8 mouse cellular contexts compared by ENCODE assay signal in the genomic region with DNA sequence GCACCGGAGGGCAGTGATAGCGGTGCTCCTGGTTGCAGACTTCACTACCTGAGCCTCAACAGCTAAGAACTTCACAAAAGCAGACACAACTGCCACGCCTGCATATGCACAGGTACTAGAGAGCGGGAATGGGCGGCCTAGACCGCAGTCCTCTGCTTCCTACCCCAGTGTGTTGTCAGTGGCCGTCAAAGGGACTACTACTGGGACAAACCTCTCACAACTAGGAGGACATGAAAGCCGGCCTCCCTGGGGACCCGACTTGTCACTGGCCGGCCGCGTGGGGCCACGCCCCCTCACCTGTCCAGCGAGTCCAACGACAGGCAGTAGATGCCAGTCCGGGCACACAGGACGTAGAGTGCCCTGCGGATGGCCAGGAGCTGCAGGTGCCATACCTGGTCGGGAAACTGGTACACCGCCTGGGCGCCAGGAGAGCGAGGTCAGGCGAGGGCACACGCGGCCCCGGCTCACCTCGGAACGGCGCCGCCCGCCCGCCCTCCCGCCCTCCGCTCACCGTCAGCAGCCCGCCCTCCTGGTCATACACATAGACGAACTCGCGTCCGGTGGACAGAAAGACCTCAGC. TPM values are rescaled to one million over a fixed set of nuclear protein-coding genes. Genes with fewer than 3 reads are reported as not detected.
DNase-seq lines count a peak whose midpoint lies in the region; ATAC-seq and TF ChIP-seq lines count a peak whose summit lies in the region.

No protein-coding gene starts in this region.

- peak overlapping the region; percentile 97 for H3K4me2 ChIP-seq in heart, postnatal 0 days (ENCODE audit: low read depth, low read length)
- H3K4me2 ChIP-seq in stomach, embryonic 15.5 days, result peak overlapping the region; percentile 97

- peak overlapping the region; percentile 75 for H3K27ac ChIP-seq in heart, postnatal 0 days (ENCODE audit: low read depth)
- H3K27ac ChIP-seq in limb, embryonic 10.5 days, result peak overlapping the region; percentile 86
- H3K27ac ChIP-seq in stomach, embryonic 15.5 days, result 0 out of 2 replicates have a peak overlapping the region, but pooled peaks have one; percentile 36

- peaks cover 69% of the 10 kb centered on the region for H3K36me3 ChIP-seq in heart, postnatal 0 days (replicated peaks; ENCODE audit: control insufficient read depth, insufficient read depth, low read length)
- peaks cover 76% of the 10 kb centered on the region for H3K36me3 ChIP-seq in limb, embryonic 10.5 days
- H3K36me3 ChIP-seq in stomach, embryonic 15.5 days, result peaks cover 49% of the 10 kb centered on the region

- peak overlapping the region; percentile 67 for H3K4me3 ChIP-seq in heart, postnatal 0 days (ENCODE audit: low read depth, low read length)
- peak overlapping the region; percentile 92 for H3K4me3 ChIP-seq in limb, embryonic 10.5 days
- H3K4me3 ChIP-seq in stomach, embryonic 15.5 days (replicated peaks), result peak overlapping the region; percentile 83

- DNase-seq in thymus, adult 18-20 months, result peak; percentile 34 to 49
- DNase-seq in thymus, postnatal 14 days, result no peak
- peak; percentile 50 for DNase-seq in embryo, embryonic 11 days
- no peak for DNase-seq in heart, postnatal 0 days (ENCODE audit: low spot score)
- DNase-seq in limb, embryonic 10.5 days (ENCODE audit: low spot score), result peak; percentile 65
- DNase-seq in left cerebral cortex, adult 8-10 months (ENCODE audit: low spot score in 2 of 2), result no peak

- peak; percentile 4 for ATAC-seq in heart, postnatal 0 days (ENCODE audit: insufficient read depth, low read depth)
- 0 out of 2 replicates have a peak, but pooled peaks have one; percentile 20 for ATAC-seq in megakaryocyte-erythroid progenitor cell, adult 5-6 weeks (replicated peaks; ENCODE audit: low FRiP score, low TSS enrichment, poor library complexity, severe bottlenecking)
- peak; percentile 47 for ATAC-seq in stomach, embryonic 15.5 days (ENCODE audit: insufficient read depth, low FRiP score, low read depth)

- H3K9me3 ChIP-seq in heart, postnatal 0 days (replicated peaks; ENCODE audit: control insufficient read depth, low read length), result no peaks in the 10 kb centered on the region
- H3K9me3 ChIP-seq in limb, embryonic 10.5 days (replicated peaks), result no peaks in the 10 kb centered on the region
- H3K9me3 ChIP-seq in stomach, embryonic 15.5 days, result no peaks in the 10 kb centered on the region

- no peaks in the 10 kb centered on the region for H3K27me3 ChIP-seq in heart, postnatal 0 days (ENCODE audit: control insufficient read depth, insufficient read depth, low read length)
- no peaks in the 10 kb centered on the region for H3K27me3 ChIP-seq in limb, embryonic 10.5 days (ENCODE audit: low read depth, poor library complexity, severe bottlenecking)
- H3K27me3 ChIP-seq in stomach, embryonic 15.5 days (replicated peaks), result no peaks in the 10 kb centered on the region

- peaks cover 32% of the 10 kb centered on the region for H3K4me1 ChIP-seq in heart, postnatal 0 days (ENCODE audit: control insufficient read depth, insufficient read depth)
- H3K4me1 ChIP-seq in limb, embryonic 10.5 days, result peaks cover 26% of the 10 kb centered on the region
- peaks cover 22% of the 10 kb centered on the region for H3K4me1 ChIP-seq in stomach, embryonic 15.5 days

- TF ChIP-seq EP300 in heart, postnatal 0 days (IDR thresholded peaks at IDR 0.05; ENCODE audit: low read depth), result no peak

- 3% methylated on average over 34 of the region's 40 CpGs for WGBS in heart, postnatal 0 days
- 3% methylated on average over 40 of the region's 40 CpGs for WGBS in limb, embryonic 10.5 days
- 3% methylated on average over 37 of the region's 40 CpGs for WGBS in stomach, embryonic 15.5 days

- peak overlapping the region; percentile 60 for H3K9ac ChIP-seq in heart, postnatal 0 days (replicated peaks; ENCODE audit: low read depth, low read length)
- H3K9ac ChIP-seq in stomach, embryonic 15.5 days, result peak overlapping the region; percentile 64

- TF ChIP-seq CTCF in heart, postnatal 0 days (IDR thresholded peaks at IDR 0.05; ENCODE audit: low read depth), result no peak

RNA-seq across cellular contexts. Expression of a gene that starts 0.4 kb away (rescaled TPM):
- 46.7 and 70.5 TPM in 2 replicates for total RNA-seq in heart, postnatal 0 days (2014; rRNA removed; ENCODE audit: low replicate concordance)
- 22.3 and 28.6 TPM in 2 replicates for polyA plus RNA-seq in heart, postnatal 0 days (2015; fragmentation: Nextera tagmentation; extraction: Ambion mirVana)
- polyA plus RNA-seq in limb, embryonic 10.5 days (2016; fragmentation: Nextera tagmentation; extraction: Ambion mirVana), result 34.2 and 40.6 TPM in 2 replicates
- total RNA-seq in megakaryocyte-erythroid progenitor cell, adult 5-6 weeks (2014; fragmentation: Nextera tagmentation), result 31.0 and 34.7 TPM in 2 replicates
- total RNA-seq in megakaryocyte-erythroid progenitor cell, adult 5-6 weeks (2017), result 11.3 and 11.6 TPM in 2 replicates
- polyA plus RNA-seq in stomach, embryonic 15.5 days (2015; fragmentation: Nextera tagmentation; extraction: Ambion mirVana), result 31.5 and 33.0 TPM in 2 replicates
- 10 to 100 TPM; 14.0 to 17.2 (median 14.9) TPM for total RNA-seq in left cerebral cortex, adult 8-10 months (2022)

RNA-seq across cellular contexts. Expression of a gene that starts 16.8 kb away (rescaled TPM):
- total RNA-seq in heart, postnatal 0 days (2014; rRNA removed; ENCODE audit: low replicate concordance), result not detected in 2 replicates
- polyA plus RNA-seq in heart, postnatal 0 days (2015; fragmentation: Nextera tagmentation; extraction: Ambion mirVana), result 0.65 and 0.68 TPM in 2 replicates
- 0.35 and 0.74 TPM in 2 replicates for polyA plus RNA-seq in limb, embryonic 10.5 days (2016; fragmentation: Nextera tagmentation; extraction: Ambion mirVana)
- not detected in 2 replicates for total RNA-seq in megakaryocyte-erythroid progenitor cell, adult 5-6 weeks (2014; fragmentation: Nextera tagmentation)
- not detected in 2 replicates for total RNA-seq in megakaryocyte-erythroid progenitor cell, adult 5-6 weeks (2017)
- 0.49 and 0.85 TPM in 2 replicates for polyA plus RNA-seq in stomach, embryonic 15.5 days (2015; fragmentation: Nextera tagmentation; extraction: Ambion mirVana)
- 1 to 10 TPM in 1 of 4 experiments, under 1 TPM in 1, not detected in 2; 0.37 to 1.2 TPM for total RNA-seq in left cerebral cortex, adult 8-10 months (2022)

RNA-seq across cellular contexts. Expression of a gene that starts 29.8 kb away (rescaled TPM):
- total RNA-seq in heart, postnatal 0 days (2014; rRNA removed; ENCODE audit: low replicate concordance), result 700 and 751 TPM in 2 replicates
- 639 and 714 TPM in 2 replicates for polyA plus RNA-seq in heart, postnatal 0 days (2015; fragmentation: Nextera tagmentation; extraction: Ambion mirVana)
- polyA plus RNA-seq in limb, embryonic 10.5 days (2016; fragmentation: Nextera tagmentation; extraction: Ambion mirVana), result 3,099 and 3,197 TPM in 2 replicates
- 774 and 823 TPM in 2 replicates for total RNA-seq in megakaryocyte-erythroid progenitor cell, adult 5-6 weeks (2014; fragmentation: Nextera tagmentation)
- total RNA-seq in megakaryocyte-erythroid progenitor cell, adult 5-6 weeks (2017), result 492 and 662 TPM in 2 replicates
- polyA plus RNA-seq in stomach, embryonic 15.5 days (2015; fragmentation: Nextera tagmentation; extraction: Ambion mirVana), result 2,501 and 2,557 TPM in 2 replicates
- total RNA-seq in left cerebral cortex, adult 8-10 months (2022), result 1,000 to 10,000 TPM; 1,267 to 1,347 (median 1,329) TPM

RNA-seq across cellular contexts. Expression of a gene that starts 59.4 kb away (rescaled TPM):
- total RNA-seq in heart, postnatal 0 days (2014; rRNA removed; ENCODE audit: low replicate concordance), result 59.0 and 66.0 TPM in 2 replicates
- 17.6 and 20.5 TPM in 2 replicates for polyA plus RNA-seq in heart, postnatal 0 days (2015; fragmentation: Nextera tagmentation; extraction: Ambion mirVana)
- polyA plus RNA-seq in limb, embryonic 10.5 days (2016; fragmentation: Nextera tagmentation; extraction: Ambion mirVana), result 55.7 and 56.8 TPM in 2 replicates
- total RNA-seq in megakaryocyte-erythroid progenitor cell, adult 5-6 weeks (2014; fragmentation: Nextera tagmentation), result 59.3 and 65.2 TPM in 2 replicates
- 32.5 and 41.1 TPM in 2 replicates for total RNA-seq in megakaryocyte-erythroid progenitor cell, adult 5-6 weeks (2017)
- 28.1 and 29.8 TPM in 2 replicates for polyA plus RNA-seq in stomach, embryonic 15.5 days (2015; fragmentation: Nextera tagmentation; extraction: Ambion mirVana)
- total RNA-seq in left cerebral cortex, adult 8-10 months (2022), result 10 to 100 TPM; 64.8 to 69.9 (median 68.4) TPM

Comparison
In these comparisons a context has a peak if more than half of its experiments do, and no peak if none do; other contexts are left out.
1. DNase-seq: peak in thymus, adult 18-20 months (2 of 2), embryo, embryonic 11 days (single experiment) and limb, embryonic 10.5 days (single experiment); none in thymus, postnatal 14 days (single experiment), heart, postnatal 0 days (single experiment) and left cerebral cortex, adult 8-10 months (0 of 2).
2. H3K27ac ChIP-seq: peak in every context shown above with its lines; median percentile 86 in limb, embryonic 10.5 days; 75 in heart, postnatal 0 days; 36 in stomach, embryonic 15.5 days.
3. Peak in every context shown above with its lines, with median percentiles within 50 percentile points of each other: ATAC-seq and H3K4me3 ChIP-seq.